Mouse (Mus musculus) thymus, postnatal 4 days (tissue): ENCODE measurements around the gene Smg5.

Source experiments
- DNase-seq: peaks from one replicate; pipeline ENCODE4 v3.0.0; 2021

The Smg5 gene

DNA sequence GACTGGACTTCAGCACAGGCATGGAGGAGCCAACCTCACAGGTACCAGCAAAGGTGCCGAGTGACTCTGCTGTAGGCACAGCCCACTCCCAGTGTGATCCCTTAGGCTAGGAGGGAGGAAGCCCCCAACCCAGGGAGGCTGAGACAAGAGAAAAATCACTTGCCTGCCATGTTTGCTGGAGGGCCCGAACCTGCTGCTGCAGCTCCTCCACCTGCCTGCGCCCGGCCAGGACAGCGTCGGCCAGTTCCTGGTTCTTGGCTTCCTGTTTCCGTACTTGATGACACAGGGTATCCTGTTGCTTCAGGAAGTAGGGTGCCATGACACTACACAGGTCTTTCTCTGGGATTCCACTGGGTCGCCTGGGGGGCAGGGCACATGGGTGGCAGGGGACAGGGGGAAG is 59.7 kb downstream of the Smg5 start:
- no peak for DNase-seq

DNA sequence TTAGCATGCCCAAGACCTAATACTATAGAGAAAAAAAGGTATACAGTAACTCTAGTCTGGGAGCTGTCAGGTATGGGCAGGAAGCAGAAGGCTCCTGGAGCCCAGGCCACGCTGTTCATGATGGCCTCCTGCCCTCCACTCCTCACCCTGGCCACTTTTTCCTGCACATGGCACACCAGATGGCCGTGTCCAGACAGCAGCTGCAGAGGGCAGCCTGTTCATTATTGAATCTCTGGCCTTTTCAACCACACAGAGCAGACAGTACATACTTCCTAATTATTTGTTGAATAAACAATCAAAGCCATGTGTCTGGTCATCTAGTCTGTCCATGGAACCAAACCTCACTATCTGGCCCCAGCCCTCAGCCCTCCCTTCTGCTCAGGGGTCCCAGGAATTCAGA is 62.6 kb downstream of the Smg5 start:
- no peak for DNase-seq

DNA sequence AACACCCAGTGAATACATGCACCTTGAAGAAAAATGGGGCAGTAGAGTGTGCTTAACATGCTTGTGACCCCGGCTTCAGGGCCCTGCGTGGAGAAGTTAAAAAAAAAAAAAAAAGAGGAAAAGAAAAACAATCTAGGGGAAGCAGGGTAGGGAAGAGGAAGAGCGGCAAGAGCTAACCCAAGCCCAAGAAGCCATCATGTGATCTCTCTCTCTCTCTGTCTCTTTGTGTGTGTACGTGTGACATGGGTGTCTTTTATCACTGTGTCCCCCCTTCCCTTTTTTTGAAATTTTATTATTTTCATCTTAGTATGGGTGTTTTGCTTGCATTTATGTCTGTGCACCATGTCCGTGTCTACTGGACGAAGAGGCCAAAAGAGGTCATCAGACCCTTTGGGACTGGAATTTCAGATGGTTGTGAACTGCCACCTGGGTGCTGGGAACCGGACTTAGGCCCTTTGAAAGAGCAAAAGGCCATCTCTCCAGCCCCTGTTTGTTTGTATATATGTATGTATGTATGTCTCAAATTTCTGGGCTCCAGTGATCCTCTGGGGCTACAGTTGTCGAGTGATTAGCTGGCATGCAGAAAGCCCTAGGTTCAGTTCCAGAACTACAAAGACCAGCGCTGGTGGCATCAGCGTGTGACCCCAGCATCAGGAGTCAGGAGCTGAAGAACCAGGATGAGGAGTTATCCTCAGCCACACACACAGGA is 67.6 kb downstream of the Smg5 start:
- DNase-seq = no peak

DNA sequence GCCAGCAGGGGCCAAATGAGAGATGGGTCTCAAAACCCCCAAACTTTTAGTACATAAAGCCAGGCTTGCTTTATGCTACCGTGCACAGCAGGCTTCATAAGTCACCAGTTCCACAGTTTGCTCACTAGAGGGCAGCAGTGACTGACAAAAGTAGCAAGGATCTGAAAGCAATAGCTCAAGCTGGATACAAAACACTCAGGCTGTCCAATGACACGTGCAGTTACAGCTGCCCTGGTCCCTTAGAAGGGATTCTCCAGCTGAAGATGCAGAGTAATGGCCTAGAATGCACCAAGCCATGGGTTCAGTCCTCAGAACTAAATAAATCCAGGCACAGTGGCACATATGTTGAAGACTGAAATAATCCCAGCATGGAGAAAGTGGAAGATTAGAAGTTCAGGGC is 71.0 kb downstream of the Smg5 start:
- peak; percentile 65 for DNase-seq

DNA sequence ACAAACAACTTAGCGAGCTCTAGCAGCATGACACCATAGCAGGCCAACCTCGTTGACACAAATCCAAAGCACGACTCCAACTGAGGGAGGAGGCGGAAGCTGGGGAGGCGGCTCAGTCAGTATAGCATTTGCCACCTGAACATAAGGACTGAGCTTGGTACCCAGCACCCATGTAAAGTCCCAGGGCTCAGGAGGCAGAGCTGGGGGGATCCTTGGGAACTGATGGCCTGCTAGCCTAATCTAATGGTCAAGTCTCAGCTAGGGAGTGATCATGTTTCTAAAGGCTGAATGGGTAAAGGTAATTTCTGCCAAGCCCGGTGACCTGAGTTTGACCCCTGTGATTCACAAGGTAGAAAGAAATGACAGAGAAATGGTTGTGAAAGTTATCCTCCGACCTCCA is 71.5 kb downstream of the Smg5 start:
- DNase-seq = no peak

DNA sequence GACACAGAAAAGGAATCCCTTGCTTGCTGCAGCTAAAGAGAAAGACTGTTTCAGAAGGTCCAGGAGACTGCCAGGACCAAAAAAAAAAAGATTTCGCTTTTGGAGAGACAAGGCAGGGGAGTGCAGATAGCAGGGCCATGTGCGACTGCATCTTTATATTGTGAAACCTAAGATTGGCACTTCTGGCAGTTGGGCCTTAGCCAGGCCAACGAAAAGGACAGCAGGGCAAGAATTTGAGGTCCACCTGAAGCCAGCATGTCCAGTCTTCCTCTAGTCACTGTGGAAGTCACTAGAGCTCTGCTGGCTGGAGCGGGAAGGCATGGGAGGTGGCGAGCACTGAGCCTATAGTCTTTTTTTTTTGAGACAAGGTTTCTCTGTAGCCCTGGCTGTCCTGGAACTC is 72.9 kb downstream of the Smg5 start:
- DNase-seq = no peak

DNA sequence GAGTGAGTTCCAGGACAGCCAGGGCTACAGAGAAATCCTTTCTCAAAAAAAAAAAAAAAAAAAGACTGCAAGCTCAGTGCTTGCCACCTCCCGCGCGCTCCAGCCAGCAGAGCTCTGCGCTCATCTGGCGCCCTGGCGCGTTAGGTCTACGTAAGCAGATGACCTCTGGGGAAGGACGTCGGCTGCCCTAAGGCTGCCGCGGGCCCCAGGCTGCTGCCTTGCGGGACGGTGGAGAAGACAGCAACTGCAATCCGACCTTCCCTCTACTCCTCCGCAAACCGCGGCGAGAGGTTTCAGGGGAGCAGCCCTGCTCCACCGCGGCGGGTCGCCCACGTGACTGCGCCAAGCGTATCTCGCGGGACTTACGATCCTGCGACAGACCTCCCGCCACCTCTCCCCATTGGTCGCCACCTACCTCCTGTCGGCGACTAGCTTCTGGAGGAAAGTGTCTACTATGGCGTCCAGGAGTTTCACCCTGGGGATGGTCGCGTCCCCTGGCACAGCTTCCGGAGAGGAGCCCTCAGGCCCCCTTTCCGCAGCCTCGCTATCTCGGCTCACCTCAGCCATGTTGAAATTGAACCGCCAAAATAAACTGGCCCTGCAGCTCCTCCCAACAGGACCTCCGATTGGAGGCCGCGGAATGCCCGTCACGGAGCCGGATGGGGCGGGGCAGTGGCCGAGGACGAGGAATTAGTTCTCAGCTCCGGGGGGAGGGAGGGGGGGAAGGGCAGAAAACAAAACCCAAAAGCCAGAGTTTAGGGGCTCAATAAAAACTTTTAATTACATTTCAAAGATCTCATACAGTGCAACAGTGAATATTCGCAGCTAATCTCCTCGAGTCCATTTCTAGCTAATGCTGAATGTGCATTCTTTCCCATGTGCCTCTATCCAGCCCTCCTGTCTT is 73.9 kb downstream of the Smg5 start, which contains the start of gene Pmf1:
Gene Pmf1, minus strand, starts transcription at position 591 of the 904 bp plus-strand sequence.
- peak; percentile 93 for DNase-seq

DNA sequence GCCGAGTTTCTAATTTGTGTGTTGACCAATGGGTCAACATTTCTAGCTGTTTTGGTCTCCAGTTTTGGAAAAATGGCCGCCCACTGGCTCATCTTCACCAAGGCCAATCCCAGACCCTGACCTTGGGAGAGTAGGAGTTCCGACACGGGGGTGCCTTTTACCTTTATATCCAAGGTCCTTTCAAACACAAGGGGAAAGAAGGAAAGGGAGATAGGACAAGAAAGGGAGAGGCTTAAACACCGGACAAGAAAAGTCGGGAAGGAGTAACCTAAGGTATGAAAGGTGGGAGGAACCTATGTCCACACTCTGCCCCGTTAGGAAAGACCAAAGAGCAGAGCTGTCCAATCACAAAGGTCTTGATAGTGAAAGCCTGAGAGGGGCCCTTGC is 74.6 kb downstream of the Smg5 start:
- no peak for DNase-seq

DNA sequence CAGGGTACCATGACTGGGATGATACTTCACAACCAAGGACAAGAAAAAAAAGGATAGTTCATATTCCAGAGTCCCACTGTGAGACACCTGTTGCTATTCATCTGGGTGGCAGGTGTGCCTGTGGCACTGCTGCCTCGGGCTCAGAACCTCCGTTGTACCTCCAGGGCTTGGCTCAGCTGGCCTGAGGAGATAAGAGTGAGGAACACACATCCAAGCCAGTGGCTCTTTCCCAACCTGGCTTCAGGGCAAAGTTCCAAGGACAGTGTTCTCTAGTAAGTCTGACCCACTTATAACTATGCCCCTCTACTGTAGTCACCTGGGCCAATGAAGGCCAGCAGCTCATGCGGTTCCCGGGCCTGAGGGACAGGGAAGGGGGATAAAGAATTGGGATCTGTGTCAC is 75.6 kb downstream of the Smg5 start:
- DNase-seq = no peak
